Mouse (Mus musculus): ENCODE measurements at regions not wholly inside any gene's neighbourhood (a gene's known extent, or its start where the extent isn't known, plus 50 kb on each side); places are given as distances from the start of the nearest gene placed in this dataset.

DNA sequence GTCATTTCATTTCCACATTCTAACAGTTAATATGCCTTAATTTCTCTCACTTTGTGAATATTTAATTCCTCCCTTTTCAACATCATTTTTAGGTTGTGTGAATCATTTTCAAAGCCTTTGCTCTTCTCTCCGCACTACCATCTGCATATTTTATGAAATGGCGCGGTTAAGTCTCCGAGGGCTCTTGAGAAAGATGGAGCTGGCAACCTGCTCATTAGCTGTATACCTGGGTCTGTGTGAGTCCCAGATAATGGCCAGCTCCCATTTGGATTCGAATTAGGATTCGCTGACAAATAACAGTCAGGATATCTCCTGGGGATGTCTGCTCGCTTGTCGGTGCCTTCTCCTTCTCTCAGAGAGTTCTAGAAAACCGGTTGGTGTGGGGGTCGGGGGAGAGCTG, 118.0 kb downstream of the Gm11011 start:
- TF ChIP-seq POLR2A (IDR thresholded peaks at IDR 0.05; ENCODE audit: insufficient read depth, low read depth, low read length) = no peak
- TF ChIP-seq CTCF (IDR thresholded peaks at IDR 0.05; ENCODE audit: insufficient read depth, low read depth, low read length) = no peak

Data from olfactory bulb, adult 2 months (tissue).